Mouse (Mus musculus): ENCODE measurements around the gene Lrcol1. TPM values are rescaled to one million over a fixed set of nuclear protein-coding genes. Genes with fewer than 3 reads are reported as not detected.

Lrcol1 gene
- total RNA-seq (2014; fragmentation: Nextera tagmentation) (not detected in 2 replicates), total RNA-seq (2017) (not detected in 2 replicates)

GRCm38 (mm10) chr5:110344524-110344923 lies at the start of gene Lrcol1:
Lrcol1 (plus strand) TSS chr5:110344730.
- ATAC-seq (replicated peaks; ENCODE audit: poor library complexity, severe bottlenecking): no peak

- ATAC-seq (replicated peaks; ENCODE audit: poor library complexity, severe bottlenecking): no peak
Measured at GRCm38 (mm10) chr5:110296637-110297036, 47.9 kb upstream of the Lrcol1 start.

- no peak for ATAC-seq (replicated peaks; ENCODE audit: poor library complexity, severe bottlenecking)
Measured at GRCm38 (mm10) chr5:110300591-110300990, 43.9 kb upstream of the Lrcol1 start.

- no peak for ATAC-seq (replicated peaks; ENCODE audit: poor library complexity, severe bottlenecking)
Measured at GRCm38 (mm10) chr5:110308861-110309260, 35.7 kb upstream of the Lrcol1 start.

GRCm38 (mm10) chr5:110313127-110313526 lies 31.4 kb upstream of the Lrcol1 start:
- ATAC-seq (replicated peaks; ENCODE audit: poor library complexity, severe bottlenecking): no peak

GRCm38 (mm10) chr5:110330508-110330907 lies 14.0 kb upstream of the Lrcol1 start:
- peak; percentile 62 for ATAC-seq (replicated peaks; ENCODE audit: poor library complexity, severe bottlenecking)

- ATAC-seq (replicated peaks; ENCODE audit: poor library complexity, severe bottlenecking): no peak
Measured at GRCm38 (mm10) chr5:110338792-110339191, 5.7 kb upstream of the Lrcol1 start.

GRCm38 (mm10) chr5:110342648-110343284 lies 1.8 kb upstream of the Lrcol1 start, which contains the start of gene P2rx2:
P2rx2 (minus strand) TSS chr5:110343212.
- ATAC-seq (replicated peaks; ENCODE audit: poor library complexity, severe bottlenecking): peak; percentile 66

GRCm38 (mm10) chr5:110345553-110345952 lies 1.0 kb downstream of the Lrcol1 start:
- peak; percentile 58 for ATAC-seq (replicated peaks; ENCODE audit: poor library complexity, severe bottlenecking)

- no peak for ATAC-seq (replicated peaks; ENCODE audit: poor library complexity, severe bottlenecking)
Measured at GRCm38 (mm10) chr5:110347006-110347405, 2.5 kb downstream of the Lrcol1 start.

- ATAC-seq (replicated peaks; ENCODE audit: poor library complexity, severe bottlenecking): peak; percentile 86
Measured at GRCm38 (mm10) chr5:110354716-110355115, 10.2 kb downstream of the Lrcol1 start.

- ATAC-seq (replicated peaks; ENCODE audit: poor library complexity, severe bottlenecking): peak; percentile 79
Measured at GRCm38 (mm10) chr5:110357531-110358179, 13.1 kb downstream of the Lrcol1 start.

GRCm38 (mm10) chr5:110361465-110361864 lies 16.9 kb downstream of the Lrcol1 start:
- no peak for ATAC-seq (replicated peaks; ENCODE audit: poor library complexity, severe bottlenecking)

- ATAC-seq (replicated peaks; ENCODE audit: poor library complexity, severe bottlenecking): no peak
Measured at GRCm38 (mm10) chr5:110362813-110363178, 18.3 kb downstream of the Lrcol1 start.

- ATAC-seq (replicated peaks; ENCODE audit: poor library complexity, severe bottlenecking): peak; percentile 94
Measured at GRCm38 (mm10) chr5:110363179-110363821, 18.8 kb downstream of the Lrcol1 start.

- ATAC-seq (replicated peaks; ENCODE audit: poor library complexity, severe bottlenecking): no peak
Measured at GRCm38 (mm10) chr5:110363822-110364545, 19.5 kb downstream of the Lrcol1 start.

GRCm38 (mm10) chr5:110376802-110377433 lies 32.4 kb downstream of the Lrcol1 start:
- peak; percentile 76 for ATAC-seq (replicated peaks; ENCODE audit: poor library complexity, severe bottlenecking)

- ATAC-seq (replicated peaks; ENCODE audit: poor library complexity, severe bottlenecking): no peak
Measured at GRCm38 (mm10) chr5:110378181-110378583, 33.7 kb downstream of the Lrcol1 start.

- no peak for ATAC-seq (replicated peaks; ENCODE audit: poor library complexity, severe bottlenecking)
Measured at GRCm38 (mm10) chr5:110379086-110379485, 34.6 kb downstream of the Lrcol1 start.

GRCm38 (mm10) chr5:110379823-110380222 lies 35.3 kb downstream of the Lrcol1 start:
- ATAC-seq (replicated peaks; ENCODE audit: poor library complexity, severe bottlenecking): no peak
